Mouse (Mus musculus): ENCODE measurements around the gene Map3k12.
A peak's percentile ranks its signal among the peaks of the same experiment; 100 is the strongest.

The Map3k12 gene

GRCm38 (mm10) chr15:102516728-102517404 lies at the start of gene Map3k12:
Gene Map3k12, minus strand, starts transcription at chr15:102517064.
- peak; percentile 84 for DNase-seq (ENCODE audit: extremely low spot score, low spot score)

GRCm38 (mm10) chr15:102563681-102564080 lies 46.8 kb upstream of the Map3k12 start:
- no peak for DNase-seq (ENCODE audit: extremely low spot score, low spot score)

DNA sequence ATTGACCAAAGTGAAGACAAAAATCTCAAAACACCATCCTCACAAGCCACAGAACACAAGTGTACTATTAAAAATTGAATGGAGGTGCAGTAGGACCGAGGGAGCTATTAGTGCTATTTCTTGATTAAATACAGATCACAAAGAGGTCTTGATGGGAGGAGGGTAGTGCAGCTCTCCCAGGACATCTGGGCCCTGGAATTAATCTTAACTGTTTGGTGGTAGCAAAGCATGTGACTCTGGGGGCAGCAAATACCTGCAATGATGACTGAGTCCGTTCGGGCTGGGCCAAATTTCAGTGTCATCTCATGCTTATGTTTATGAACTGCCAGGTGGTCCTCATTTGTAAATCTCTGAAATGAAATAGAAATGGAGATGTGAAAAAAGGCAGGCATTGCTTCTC lies 46.2 kb upstream of the Map3k12 start:
- no peak for DNase-seq (ENCODE audit: extremely low spot score, low spot score)

DNA sequence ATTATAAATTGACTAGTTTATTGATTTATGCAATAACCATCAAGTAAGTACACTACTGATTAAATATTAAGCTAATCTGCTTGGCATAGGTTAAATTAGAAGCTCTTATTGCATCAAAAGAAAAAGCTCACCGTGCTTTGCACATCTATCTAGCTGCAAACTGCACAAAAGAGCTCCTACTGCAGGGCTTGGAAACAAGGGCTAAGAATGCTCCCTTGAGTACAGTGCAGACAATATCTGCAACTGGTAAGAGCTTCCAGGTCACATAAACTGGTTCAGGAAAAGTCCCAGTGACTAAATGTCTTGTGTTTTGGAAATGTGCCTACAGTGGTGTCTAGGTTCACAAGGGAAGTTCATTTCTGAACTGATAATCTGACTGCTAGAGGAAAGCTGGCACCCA lies 45.6 kb upstream of the Map3k12 start:
- DNase-seq (ENCODE audit: extremely low spot score, low spot score): no peak

DNA sequence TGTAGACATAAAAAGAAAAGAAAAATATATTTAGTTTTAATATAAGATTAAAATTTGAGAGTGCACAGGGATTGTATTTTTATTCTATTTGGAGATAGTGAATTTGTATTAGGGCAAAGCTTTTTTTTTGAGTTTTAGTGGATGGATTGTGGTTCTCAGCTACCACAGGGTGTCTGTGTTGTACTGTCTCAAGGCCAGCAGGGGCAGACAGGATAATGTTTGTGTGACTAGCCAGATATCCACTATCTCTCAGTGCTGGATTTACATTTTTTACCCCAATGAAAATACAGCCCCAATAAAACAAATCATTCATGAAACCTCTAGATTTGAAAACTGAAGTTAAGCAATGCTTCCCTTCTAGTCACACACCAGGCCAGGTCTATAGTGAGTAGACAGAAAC lies 40.7 kb upstream of the Map3k12 start:
- DNase-seq (ENCODE audit: extremely low spot score, low spot score): no peak

- DNase-seq (ENCODE audit: extremely low spot score, low spot score): no peak
These were observed 38.7 kb upstream of the Map3k12 start for GRCm38 (mm10) chr15:102555581-102555980.

- no peak for DNase-seq (ENCODE audit: extremely low spot score, low spot score)
These were observed 35.7 kb upstream of the Map3k12 start for GRCm38 (mm10) chr15:102552599-102552998.

GRCm38 (mm10) chr15:102547478-102547877 lies 30.6 kb upstream of the Map3k12 start:
- no peak for DNase-seq (ENCODE audit: extremely low spot score, low spot score)

DNA sequence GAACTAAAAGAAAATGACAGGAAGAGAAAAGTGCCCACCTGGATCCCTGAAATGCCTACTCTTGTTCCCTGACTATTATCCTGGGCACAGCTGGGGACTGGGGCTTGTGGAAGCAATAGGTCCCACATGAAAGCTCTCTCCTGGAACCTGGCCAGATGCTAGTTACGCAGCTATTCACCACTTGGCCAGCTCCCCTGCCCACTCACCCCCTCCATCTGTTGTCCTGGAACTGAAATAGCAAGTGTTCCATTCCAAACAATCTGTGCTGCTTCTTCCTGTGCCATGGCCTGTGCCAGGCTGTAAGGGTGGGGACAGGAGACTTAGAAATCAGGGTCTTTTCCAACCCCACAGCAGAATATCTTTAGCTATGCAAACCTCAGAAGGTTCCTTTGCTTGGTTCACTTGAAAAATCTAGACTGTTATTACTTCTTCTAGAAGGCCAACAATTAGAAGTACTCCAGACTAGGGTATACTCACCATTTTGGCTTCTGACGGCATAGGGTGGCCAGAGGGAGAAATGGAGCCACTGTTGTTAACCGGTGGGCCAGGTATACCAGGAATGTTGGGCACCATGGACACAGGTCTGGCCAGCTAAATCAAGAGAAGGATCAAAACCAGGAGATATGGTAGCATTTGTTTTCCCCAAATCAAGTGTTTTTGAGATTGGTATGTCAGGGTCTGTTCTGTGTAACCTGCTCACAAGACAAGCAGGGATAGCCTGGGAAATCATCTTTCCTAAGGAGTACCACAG lies 30.0 kb upstream of the Map3k12 start:
- no peak for DNase-seq (ENCODE audit: extremely low spot score, low spot score)

GRCm38 (mm10) chr15:102546246-102546645 lies 29.4 kb upstream of the Map3k12 start:
- DNase-seq (ENCODE audit: extremely low spot score, low spot score): no peak

GRCm38 (mm10) chr15:102544801-102545200 lies 27.9 kb upstream of the Map3k12 start:
- no peak for DNase-seq (ENCODE audit: extremely low spot score, low spot score)

DNA sequence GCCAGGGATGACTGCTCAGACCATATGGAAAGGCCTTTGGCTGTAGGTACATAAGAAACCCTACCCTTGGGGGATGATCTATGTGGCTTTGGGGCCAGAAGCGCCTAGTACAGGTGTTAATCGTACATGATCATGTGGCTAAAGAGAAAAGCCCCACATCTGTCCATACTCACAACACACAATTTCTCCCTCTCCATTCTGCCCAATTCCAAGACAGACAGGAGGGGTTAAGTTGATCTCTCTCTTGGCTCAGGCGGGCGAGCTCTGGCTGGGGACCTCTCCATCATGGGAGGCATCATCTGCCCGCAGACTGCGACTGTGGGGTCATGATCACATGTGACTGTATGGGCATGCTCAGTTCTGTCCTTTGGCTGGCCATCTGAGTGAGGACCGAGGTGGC lies 17.1 kb upstream of the Map3k12 start:
- no peak for DNase-seq (ENCODE audit: extremely low spot score, low spot score)

DNA sequence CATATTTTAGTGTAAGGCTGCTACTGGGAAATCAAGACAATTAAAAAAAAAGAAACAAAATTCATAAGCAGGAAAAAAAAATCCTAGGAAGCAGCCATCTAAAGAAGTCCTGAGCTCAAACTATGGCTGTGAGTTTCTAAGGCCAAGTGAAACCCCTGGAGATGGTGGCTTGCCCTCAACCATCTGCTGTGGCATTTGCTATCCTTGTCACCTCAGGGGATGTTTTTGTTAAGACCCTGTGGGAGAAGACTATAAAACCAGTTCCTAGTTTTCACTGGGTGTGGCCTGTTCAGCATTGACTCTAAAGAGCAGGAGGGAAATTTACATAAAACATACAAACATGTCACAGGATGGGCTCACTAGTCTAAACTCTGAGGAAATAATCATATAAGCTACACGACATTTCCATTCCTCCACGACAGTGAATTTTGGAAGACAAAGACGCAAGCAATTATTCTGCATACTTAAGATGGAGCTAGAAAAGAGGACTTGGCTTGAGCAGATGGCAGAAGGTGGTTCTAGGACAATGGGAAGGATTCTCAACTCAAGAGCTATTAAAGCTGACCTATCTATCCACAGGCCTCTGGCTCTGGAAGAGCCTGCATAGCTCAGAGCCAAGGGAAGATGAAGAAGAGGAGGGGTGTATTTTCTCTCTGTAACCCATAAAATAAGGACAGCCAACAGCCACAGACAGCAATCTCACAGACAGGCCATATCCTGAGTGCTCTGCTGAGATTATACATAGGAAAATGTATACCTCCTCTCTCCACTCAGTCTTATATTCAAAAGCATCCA lies 15.4 kb upstream of the Map3k12 start:
- no peak for DNase-seq (ENCODE audit: extremely low spot score, low spot score)

DNA sequence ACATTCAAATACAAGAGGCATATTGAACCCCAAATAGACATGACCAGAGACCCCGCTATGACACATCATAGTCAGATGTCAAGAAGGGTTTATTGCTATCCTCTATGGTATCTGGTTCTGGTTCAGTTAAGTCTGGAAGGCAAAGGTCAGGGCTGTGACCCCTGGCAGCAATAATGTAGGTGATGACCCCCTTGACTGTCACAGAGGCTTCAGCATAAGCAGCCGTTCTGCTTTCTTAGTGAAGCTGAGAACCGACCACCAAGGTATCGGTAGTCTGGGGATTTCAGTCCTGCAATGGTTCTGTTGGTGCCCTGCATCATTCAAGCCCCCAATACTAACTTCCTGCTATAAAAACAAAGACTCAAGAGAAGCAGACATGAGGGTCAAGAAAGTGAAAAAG lies 14.7 kb upstream of the Map3k12 start:
- no peak for DNase-seq (ENCODE audit: extremely low spot score, low spot score)

GRCm38 (mm10) chr15:102530566-102530965 lies 13.7 kb upstream of the Map3k12 start:
- DNase-seq (ENCODE audit: extremely low spot score, low spot score): no peak

- no peak for DNase-seq (ENCODE audit: extremely low spot score, low spot score)
These were observed 11.5 kb upstream of the Map3k12 start for GRCm38 (mm10) chr15:102528396-102528795.

DNA sequence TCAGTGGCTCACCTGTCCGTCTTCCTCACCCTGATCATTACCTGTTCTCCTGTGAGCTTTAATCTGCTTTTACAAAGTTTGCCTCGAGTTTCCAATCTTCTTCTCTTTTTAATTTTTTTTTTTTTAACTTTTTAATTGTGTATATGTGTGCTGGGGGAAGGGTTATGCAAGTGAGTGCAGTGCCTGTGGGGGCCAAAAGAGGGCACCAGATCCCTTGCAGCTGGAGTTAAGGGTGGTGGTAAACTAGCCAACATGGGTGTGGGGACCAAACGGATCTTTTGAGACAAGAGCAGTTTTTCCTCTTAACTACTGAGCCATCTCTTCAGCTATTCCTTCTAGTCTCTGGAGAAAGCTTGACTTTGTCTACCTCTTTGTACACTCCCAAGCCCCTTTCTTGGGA lies 11.1 kb upstream of the Map3k12 start:
- no peak for DNase-seq (ENCODE audit: extremely low spot score, low spot score)

GRCm38 (mm10) chr15:102526111-102527002 lies 9.5 kb upstream of the Map3k12 start:
- no peak for DNase-seq (ENCODE audit: extremely low spot score, low spot score)

GRCm38 (mm10) chr15:102524892-102525485 lies 8.1 kb upstream of the Map3k12 start, which contains the start of gene Npff:
Gene Npff, minus strand, starts transcription at chr15:102524942.
- DNase-seq (ENCODE audit: extremely low spot score, low spot score): peak; percentile 80

GRCm38 (mm10) chr15:102521480-102521879 lies 4.6 kb upstream of the Map3k12 start:
- no peak for DNase-seq (ENCODE audit: extremely low spot score, low spot score)

GRCm38 (mm10) chr15:102520416-102520815 lies 3.6 kb upstream of the Map3k12 start:
- DNase-seq (ENCODE audit: extremely low spot score, low spot score): no peak

Measured in neural tube, embryonic 10.5 days (tissue).